Mouse (Mus musculus): ENCODE measurements at regions not wholly inside any gene's neighbourhood (a gene's known extent, or its start where the extent isn't known, plus 50 kb on each side); places are given as distances from the start of the nearest gene placed in this dataset.

GRCm38 (mm10) chr13:107577809-107578208, 466.4 kb upstream of the Smim15 start:
- Histone ChIP-seq H3K4me3 (ENCODE audit: insufficient read depth, low read length) (no peak overlapping the region), H3K27ac (ENCODE audit: insufficient read depth, low read length) (no peak overlapping the region), H3K4me1 (ENCODE audit: control insufficient read depth, insufficient read depth, low read length) (peaks cover 2% of the 10 kb centered on the region; the same call in 1 of the 2 replicates)
- TF ChIP-seq CTCF (IDR thresholded peaks at IDR 0.05; ENCODE audit: extremely low read depth, insufficient read depth, low read length) (no peak), POLR2A (IDR thresholded peaks at IDR 0.05; ENCODE audit: extremely low read depth, insufficient read depth, low read length) (no peak)

- Histone ChIP-seq H3K4me1 (ENCODE audit: control insufficient read depth, insufficient read depth, low read length) (peaks cover 2% of the 10 kb centered on the region; the same call in 1 of the 2 replicates), H3K27ac (ENCODE audit: insufficient read depth, low read length) (no peak overlapping the region), H3K4me3 (ENCODE audit: insufficient read depth, low read length) (no peak overlapping the region)
- TF ChIP-seq POLR2A (IDR thresholded peaks at IDR 0.05; ENCODE audit: extremely low read depth, insufficient read depth, low read length) (no peak), CTCF (IDR thresholded peaks at IDR 0.05; ENCODE audit: extremely low read depth, insufficient read depth, low read length) (no peak)
Observed at GRCm38 (mm10) chr13:107577272-107577671, 467.0 kb upstream of the Smim15 start.

- Histone ChIP-seq H3K27ac (ENCODE audit: insufficient read depth, low read length) (no peak overlapping the region), H3K4me3 (ENCODE audit: insufficient read depth, low read length) (no peak overlapping the region), H3K4me1 (ENCODE audit: control insufficient read depth, insufficient read depth, low read length) (peaks cover 2% of the 10 kb centered on the region; the same call in 1 of the 2 replicates)
- no peak for TF ChIP-seq POLR2A (IDR thresholded peaks at IDR 0.05; ENCODE audit: extremely low read depth, insufficient read depth, low read length)
Observed at GRCm38 (mm10) chr13:107576701-107577100, 467.5 kb upstream of the Smim15 start.

DNA sequence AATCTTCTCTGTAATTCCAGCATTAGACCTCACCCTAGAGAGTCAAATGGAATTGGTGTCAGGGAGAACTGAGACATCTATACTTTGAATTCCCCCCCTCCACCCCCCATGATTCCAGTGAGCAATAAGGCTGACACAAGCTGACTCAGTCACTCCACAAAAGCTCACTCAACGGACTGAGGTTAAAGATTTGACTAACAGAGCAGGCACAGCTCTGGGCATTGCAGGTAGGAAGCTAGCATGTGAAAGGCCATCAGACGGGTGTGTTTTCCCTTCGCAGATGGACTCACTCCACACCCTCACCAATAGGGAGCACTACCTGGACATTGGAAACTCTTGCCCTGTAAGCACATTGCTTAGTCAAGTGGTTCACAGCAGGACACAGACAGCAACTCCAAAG, 469.2 kb upstream of the Smim15 start:
- H3K27ac ChIP-seq (ENCODE audit: insufficient read depth, low read length) = no peak overlapping the region
- H3K4me1 ChIP-seq (ENCODE audit: control insufficient read depth, insufficient read depth, low read length) = peaks cover 2% of the 10 kb centered on the region; the same call in 1 of the 2 replicates
- TF ChIP-seq CTCF (IDR thresholded peaks at IDR 0.05; ENCODE audit: extremely low read depth, insufficient read depth, low read length) (no peak), POLR2A (IDR thresholded peaks at IDR 0.05; ENCODE audit: extremely low read depth, insufficient read depth, low read length) (no peak)
- H3K4me3 ChIP-seq (ENCODE audit: insufficient read depth, low read length) = no peak overlapping the region

GRCm38 (mm10) chr13:107573499-107574355, 470.5 kb upstream of the Smim15 start:
- TF ChIP-seq CTCF (IDR thresholded peaks at IDR 0.05; ENCODE audit: extremely low read depth, insufficient read depth, low read length) = no peak
- TF ChIP-seq POLR2A (IDR thresholded peaks at IDR 0.05; ENCODE audit: extremely low read depth, insufficient read depth, low read length) = no peak
- Histone ChIP-seq H3K4me3 (ENCODE audit: insufficient read depth, low read length) (no peak overlapping the region), H3K4me1 (ENCODE audit: control insufficient read depth, insufficient read depth, low read length) (peaks cover 2% of the 10 kb centered on the region; the same call in 1 of the 2 replicates), H3K27ac (ENCODE audit: insufficient read depth, low read length) (no peak overlapping the region; the same call in 1 of the 2 replicates)

DNA sequence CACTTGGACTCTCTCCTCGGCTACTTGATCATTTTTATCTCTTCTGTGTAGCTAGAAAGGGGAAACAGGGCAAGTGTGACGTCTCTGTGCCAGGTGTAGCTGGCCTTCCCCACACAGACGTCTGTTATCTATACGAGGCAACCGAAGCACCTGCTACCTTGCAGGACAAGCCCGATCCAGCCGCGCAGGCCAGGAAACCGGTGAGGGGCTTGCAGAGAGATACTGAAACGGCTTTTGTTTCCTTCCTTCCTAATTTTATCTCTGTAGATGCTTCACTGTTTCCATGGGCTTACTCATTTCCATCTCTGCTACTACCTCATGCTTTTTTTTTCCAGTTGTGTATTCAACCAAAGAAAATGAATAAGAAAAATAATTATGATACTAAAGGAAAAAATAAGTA, 472.7 kb upstream of the Smim15 start:
- peaks cover 2% of the 10 kb centered on the region; the same call in 1 of the 2 replicates for H3K4me1 ChIP-seq (ENCODE audit: control insufficient read depth, insufficient read depth, low read length)
- H3K27ac ChIP-seq (ENCODE audit: insufficient read depth, low read length) = no peak overlapping the region
- TF ChIP-seq POLR2A (IDR thresholded peaks at IDR 0.05; ENCODE audit: extremely low read depth, insufficient read depth, low read length) (no peak), CTCF (IDR thresholded peaks at IDR 0.05; ENCODE audit: extremely low read depth, insufficient read depth, low read length) (no peak)
- H3K4me3 ChIP-seq (ENCODE audit: insufficient read depth, low read length) = no peak overlapping the region

GRCm38 (mm10) chr13:107569477-107569876, 474.8 kb upstream of the Smim15 start:
- Histone ChIP-seq H3K4me1 (ENCODE audit: control insufficient read depth, insufficient read depth, low read length) (peaks cover 2% of the 10 kb centered on the region; the same call in 1 of the 2 replicates), H3K27ac (ENCODE audit: insufficient read depth, low read length) (no peak overlapping the region), H3K4me3 (ENCODE audit: insufficient read depth, low read length) (no peak overlapping the region)
- TF ChIP-seq CTCF (IDR thresholded peaks at IDR 0.05; ENCODE audit: extremely low read depth, insufficient read depth, low read length) = no peak
- no peak for TF ChIP-seq POLR2A (IDR thresholded peaks at IDR 0.05; ENCODE audit: extremely low read depth, insufficient read depth, low read length)

DNA sequence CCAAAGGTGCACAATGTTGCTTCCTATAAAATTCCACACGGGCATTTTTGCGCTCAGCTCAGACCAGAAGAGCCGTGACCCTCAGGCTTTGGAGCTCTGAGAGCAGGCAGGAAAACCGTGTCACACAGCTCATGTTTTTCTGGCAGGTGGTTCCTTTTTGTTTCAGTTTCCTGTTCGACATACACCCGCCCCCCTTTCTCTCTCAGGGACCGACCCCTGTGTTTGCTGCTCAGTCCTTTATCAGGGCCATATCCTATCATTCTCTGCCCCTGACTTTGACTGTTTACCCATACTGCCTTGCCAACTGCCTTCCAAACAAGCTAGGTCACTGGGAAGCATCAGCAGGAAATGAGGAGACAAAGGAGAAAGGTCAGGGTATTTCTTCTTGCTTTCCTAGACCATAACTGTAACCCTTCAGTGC, 475.5 kb upstream of the Smim15 start:
- no peak for TF ChIP-seq POLR2A (IDR thresholded peaks at IDR 0.05; ENCODE audit: extremely low read depth, insufficient read depth, low read length)
- no peak overlapping the region for H3K4me3 ChIP-seq (ENCODE audit: insufficient read depth, low read length)
- H3K27ac ChIP-seq (ENCODE audit: insufficient read depth, low read length) = no peak overlapping the region
- H3K4me1 ChIP-seq (ENCODE audit: control insufficient read depth, insufficient read depth, low read length) = no peaks in the 10 kb centered on the region; the same call in 1 of the 2 replicates

GRCm38 (mm10) chr13:107562463-107562862, 481.8 kb upstream of the Smim15 start:
- no peak overlapping the region for H3K4me3 ChIP-seq (ENCODE audit: insufficient read depth, low read length)

DNA sequence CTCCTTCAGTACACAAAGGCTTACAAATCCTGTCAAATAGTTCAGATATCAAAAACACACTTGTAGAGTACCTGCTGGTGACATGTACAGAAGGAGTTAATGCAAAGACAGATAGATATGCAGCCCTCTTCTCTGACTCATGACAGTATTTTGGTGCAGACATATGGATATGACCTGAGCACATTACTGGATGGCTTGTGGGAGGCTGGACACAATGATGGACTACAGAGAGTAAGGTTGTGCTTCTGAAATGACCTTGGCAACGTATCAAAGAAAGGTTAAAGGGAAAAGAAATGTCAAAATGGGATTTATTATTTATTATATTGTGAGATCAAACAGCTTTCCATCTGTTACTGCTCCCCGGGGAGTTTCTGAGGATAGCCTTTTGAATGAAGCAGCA, 482.7 kb upstream of the Smim15 start:
- TF ChIP-seq CTCF (IDR thresholded peaks at IDR 0.05; ENCODE audit: extremely low read depth, insufficient read depth, low read length) (no peak), POLR2A (IDR thresholded peaks at IDR 0.05; ENCODE audit: extremely low read depth, insufficient read depth, low read length) (no peak)
- no peak overlapping the region for H3K27ac ChIP-seq (ENCODE audit: insufficient read depth, low read length)

More at GRCm38 (mm10) chr13:107562463-107562862, 481.8 kb upstream of the Smim15 start:
- TF ChIP-seq POLR2A (IDR thresholded peaks at IDR 0.05; ENCODE audit: extremely low read depth, insufficient read depth, low read length) (no peak), CTCF (IDR thresholded peaks at IDR 0.05; ENCODE audit: extremely low read depth, insufficient read depth, low read length) (no peak)
- H3K27ac ChIP-seq (ENCODE audit: insufficient read depth, low read length) = no peak overlapping the region
- H3K4me1 ChIP-seq (ENCODE audit: control insufficient read depth, insufficient read depth, low read length) = no peaks in the 10 kb centered on the region

More for the DNA sequence above, 482.7 kb upstream of the Smim15 start:
- Histone ChIP-seq H3K4me3 (ENCODE audit: insufficient read depth, low read length) (no peak overlapping the region), H3K4me1 (ENCODE audit: control insufficient read depth, insufficient read depth, low read length) (no peaks in the 10 kb centered on the region)

Measured in cortical plate, adult 2 months (tissue).